Mouse (Mus musculus): Measurements from ENCODE around the gene Fcgrt. TPM values are rescaled to one million over a fixed set of nuclear protein-coding genes. Genes with fewer than 3 reads are reported as not detected.

Gene Fcgrt
- polyA plus RNA-seq, 1 experiment = 37.0 TPM

DNA sequence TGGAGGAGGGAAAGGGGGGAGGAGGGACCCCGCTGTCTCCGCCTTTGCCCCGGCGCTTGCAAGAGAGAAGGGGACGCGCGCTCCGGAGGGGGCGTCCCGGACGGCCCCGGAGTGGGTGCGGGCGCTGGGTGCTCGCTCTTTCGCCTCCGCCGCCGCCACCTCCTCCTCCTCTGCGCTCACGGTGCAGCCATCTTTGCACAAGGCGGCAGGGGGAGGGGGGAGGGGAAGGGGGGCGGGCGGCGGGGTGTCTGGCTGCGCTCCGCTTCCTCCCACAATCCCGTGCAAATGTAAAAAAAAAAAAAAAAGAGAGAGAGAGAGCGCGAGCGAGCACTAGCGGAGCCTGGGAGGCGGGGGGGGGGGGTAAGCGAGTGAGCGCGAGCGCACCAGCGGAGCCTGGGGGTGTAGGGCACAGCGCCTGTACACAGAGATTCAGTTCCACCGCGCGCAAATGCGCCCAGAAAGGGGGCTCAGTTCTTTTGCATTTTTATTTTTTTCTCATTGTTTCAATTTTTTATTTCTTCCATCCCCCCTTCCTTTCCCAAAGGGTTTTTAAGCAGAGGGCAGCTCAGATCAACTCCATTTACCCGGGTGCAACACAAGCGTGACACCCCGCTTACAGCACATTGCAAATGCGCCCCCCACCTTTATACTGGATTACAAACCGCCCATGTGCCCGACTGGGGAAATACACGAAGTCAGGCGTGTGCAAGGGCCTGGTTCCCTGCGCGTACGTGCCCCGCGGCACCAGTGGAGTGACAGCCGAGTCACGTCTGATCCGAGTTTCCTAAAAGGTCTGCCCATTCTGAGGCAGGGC lies 50.3 kb downstream of the Fcgrt start:
- peak overlapping the region; percentile 98 for H3K27ac ChIP-seq (ENCODE audit: insufficient read depth, low read length)

DNA sequence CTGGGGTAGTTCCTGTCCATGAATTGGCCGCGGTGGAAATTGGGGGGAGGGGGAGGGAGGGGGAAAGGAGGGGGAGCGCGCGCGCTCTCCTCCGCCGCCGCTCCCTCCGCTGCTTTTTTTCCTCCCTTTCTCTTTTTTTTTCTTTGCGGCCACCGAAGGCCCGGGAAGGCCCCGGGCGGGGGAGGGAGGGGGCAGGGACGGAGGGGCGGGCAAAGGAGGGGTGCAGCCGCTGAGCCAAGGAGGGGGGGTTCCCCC lies 50.9 kb downstream of the Fcgrt start, which contains the start of gene Prr12:
Gene Prr12, minus strand, starts transcription at position 20 of the 255 bp plus-strand sequence.
- Histone ChIP-seq H3K4me1 (ENCODE audit: control insufficient read depth, insufficient read depth, low read length) (no peaks in the 10 kb centered on the region), H3K27ac (ENCODE audit: insufficient read depth, low read length) (peak within 1 kb of the TSS; percentile 98), H3K4me3 (ENCODE audit: insufficient read depth, low read length) (peak within 1 kb of the TSS; percentile 47)
- TF ChIP-seq CTCF (IDR thresholded peaks at IDR 0.05; ENCODE audit: extremely low read depth, insufficient read depth, low read length) = no peak
- no peak for TF ChIP-seq POLR2A (IDR thresholded peaks at IDR 0.05; ENCODE audit: extremely low read depth, insufficient read depth, low read length)

More for the DNA sequence above, 50.3 kb downstream of the Fcgrt start:
- TF ChIP-seq POLR2A (IDR thresholded peaks at IDR 0.05; ENCODE audit: extremely low read depth, insufficient read depth, low read length) = peak; percentile 49; the same call in 1 of the 2 replicates
- TF ChIP-seq CTCF (IDR thresholded peaks at IDR 0.05; ENCODE audit: extremely low read depth, insufficient read depth, low read length) = no peak
- H3K4me1 ChIP-seq (ENCODE audit: control insufficient read depth, insufficient read depth, low read length) = no peaks in the 10 kb centered on the region
- H3K4me3 ChIP-seq (ENCODE audit: insufficient read depth, low read length) = peak overlapping the region; percentile 47

DNA sequence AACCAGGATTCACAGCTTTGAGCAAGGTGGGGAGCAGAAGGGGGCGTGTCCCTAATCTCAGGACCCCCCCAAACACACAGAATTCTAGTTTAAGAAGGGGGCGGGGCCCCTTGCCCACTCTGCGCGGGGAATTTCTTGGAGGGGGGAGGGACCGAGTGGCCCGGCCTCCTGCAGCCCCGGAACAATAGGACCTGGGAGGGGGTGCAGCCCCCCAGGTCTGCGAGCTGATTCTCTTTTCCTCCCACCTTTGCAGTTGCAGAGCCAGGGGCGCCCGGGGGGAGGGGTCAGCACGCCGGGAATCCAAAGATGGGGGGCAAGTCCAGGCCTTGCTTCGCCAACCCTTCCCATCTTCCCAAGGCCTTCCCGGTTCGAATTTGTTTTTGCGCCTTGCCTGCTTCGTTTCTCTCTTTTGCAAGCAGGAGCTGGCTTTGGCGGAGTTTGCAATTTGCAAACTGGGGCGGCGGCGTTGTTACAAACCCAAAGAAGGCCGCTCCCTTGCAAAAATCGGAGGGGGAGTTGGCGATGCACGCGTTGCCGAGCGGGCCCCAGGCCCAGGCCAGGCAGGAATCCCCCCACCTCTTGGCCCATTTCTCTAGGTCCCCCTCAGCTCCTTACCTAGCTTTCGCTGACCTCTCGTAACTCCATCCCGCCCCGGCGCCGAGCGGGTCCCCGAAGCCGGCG lies 51.3 kb downstream of the Fcgrt start:
- peak overlapping the region; percentile 47 for H3K4me3 ChIP-seq (ENCODE audit: insufficient read depth, low read length)
- TF ChIP-seq CTCF (IDR thresholded peaks at IDR 0.05; ENCODE audit: extremely low read depth, insufficient read depth, low read length) (no peak), POLR2A (IDR thresholded peaks at IDR 0.05; ENCODE audit: extremely low read depth, insufficient read depth, low read length) (no peak)
- no peaks in the 10 kb centered on the region for H3K4me1 ChIP-seq (ENCODE audit: control insufficient read depth, insufficient read depth, low read length)
- peak overlapping the region; percentile 90 for H3K27ac ChIP-seq (ENCODE audit: insufficient read depth, low read length)

DNA sequence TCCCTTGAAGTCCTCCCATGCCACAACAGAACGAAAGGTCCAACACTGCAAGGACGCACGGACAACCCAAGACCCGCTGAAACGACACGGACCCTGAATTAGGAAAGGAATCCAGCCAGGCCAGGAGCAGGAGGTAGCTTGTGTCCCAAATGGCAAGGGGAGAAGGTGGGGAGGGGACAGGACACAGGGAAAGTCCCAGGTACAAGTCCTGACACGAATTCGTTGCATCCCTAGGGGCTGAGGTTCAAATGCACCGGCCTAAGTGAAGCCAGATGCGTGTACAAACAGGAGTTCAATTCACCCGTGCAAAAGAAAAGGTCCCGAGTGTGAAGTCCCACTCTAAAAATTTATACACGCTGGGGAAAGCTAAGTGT lies 52.1 kb downstream of the Fcgrt start:
- TF ChIP-seq POLR2A (IDR thresholded peaks at IDR 0.05; ENCODE audit: extremely low read depth, insufficient read depth, low read length) (no peak), CTCF (IDR thresholded peaks at IDR 0.05; ENCODE audit: extremely low read depth, insufficient read depth, low read length) (no peak)
- H3K27ac ChIP-seq (ENCODE audit: insufficient read depth, low read length) = no peak overlapping the region
- peak overlapping the region; percentile 47 for H3K4me3 ChIP-seq (ENCODE audit: insufficient read depth, low read length)

DNA sequence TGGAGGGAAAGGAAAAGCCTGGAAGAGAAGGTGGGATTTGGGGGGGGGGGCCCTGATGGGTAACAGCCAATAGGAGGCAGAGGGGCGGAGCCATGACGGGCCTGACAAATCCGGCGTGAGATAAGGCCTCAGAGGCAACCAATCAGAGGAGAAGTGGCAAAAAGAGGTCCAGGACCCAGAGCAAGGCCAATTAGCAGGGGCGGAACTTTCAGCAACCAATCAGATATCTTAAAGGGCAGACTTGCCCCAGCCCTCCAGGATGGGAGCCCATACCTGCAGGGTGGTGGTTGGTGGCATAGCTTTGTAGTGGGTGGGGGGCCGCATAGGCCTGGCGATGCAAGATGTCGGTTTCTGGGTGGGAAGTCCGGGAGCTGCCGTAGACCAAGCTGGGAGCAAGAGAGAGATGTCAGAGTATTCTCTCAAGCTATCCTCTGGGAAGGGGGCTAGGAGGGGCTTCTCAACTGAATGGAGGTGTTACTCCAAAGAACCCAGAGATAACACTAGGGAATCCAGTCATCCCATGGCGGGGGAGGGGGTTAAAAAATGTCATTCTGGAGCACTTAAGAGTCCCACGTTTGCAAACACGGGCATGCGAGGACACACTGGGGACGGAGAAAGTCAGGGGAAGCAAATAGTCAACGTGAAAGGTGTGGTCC lies 52.6 kb downstream of the Fcgrt start:
- peak overlapping the region; percentile 47 for H3K4me3 ChIP-seq (ENCODE audit: insufficient read depth, low read length)
- no peak for TF ChIP-seq POLR2A (IDR thresholded peaks at IDR 0.05; ENCODE audit: extremely low read depth, insufficient read depth, low read length)
- no peak for TF ChIP-seq CTCF (IDR thresholded peaks at IDR 0.05; ENCODE audit: extremely low read depth, insufficient read depth, low read length)
- H3K27ac ChIP-seq (ENCODE audit: insufficient read depth, low read length) = no peak overlapping the region
- H3K4me1 ChIP-seq (ENCODE audit: control insufficient read depth, insufficient read depth, low read length) = no peaks in the 10 kb centered on the region

More for the DNA sequence above, 52.1 kb downstream of the Fcgrt start:
- no peaks in the 10 kb centered on the region for H3K4me1 ChIP-seq (ENCODE audit: control insufficient read depth, insufficient read depth, low read length)

DNA sequence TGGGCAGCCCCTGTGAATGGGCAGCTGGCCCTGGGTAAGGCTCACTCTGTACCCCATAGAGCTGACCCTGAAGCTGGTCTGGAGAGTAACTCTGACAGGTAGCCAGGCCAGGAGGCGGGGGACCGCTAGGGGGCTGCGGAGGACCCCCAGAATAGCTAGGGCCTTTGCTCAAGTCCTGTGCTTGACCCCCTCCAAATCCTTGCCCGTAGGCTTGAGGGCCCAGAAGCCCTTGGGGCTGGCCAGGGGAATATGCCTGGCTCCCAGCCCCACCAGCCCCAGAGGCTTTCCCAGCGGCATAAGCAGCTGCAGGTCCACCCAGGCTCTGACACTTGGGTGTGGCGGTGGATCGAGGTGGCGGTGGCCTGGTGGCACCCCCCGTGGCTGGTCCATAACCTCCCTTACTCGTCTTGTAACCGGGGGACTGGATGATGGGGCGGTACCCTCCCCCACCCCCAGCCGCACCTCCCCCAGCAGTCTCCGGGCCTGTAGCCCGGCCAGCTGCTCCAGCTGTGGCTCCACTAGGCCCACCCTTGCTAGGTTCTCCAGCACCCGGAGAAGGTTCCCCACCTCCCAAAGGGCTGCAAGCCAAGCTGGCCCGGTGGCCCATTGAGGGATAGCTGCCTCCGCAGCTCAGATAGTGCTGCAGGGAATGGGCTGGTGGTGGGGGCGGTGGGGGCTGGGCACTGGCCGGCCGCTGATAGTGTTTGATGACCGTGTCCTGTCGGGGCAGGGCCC lies 54.6 kb downstream of the Fcgrt start:
- Histone ChIP-seq H3K27ac (ENCODE audit: insufficient read depth, low read length) (no peak overlapping the region), H3K4me1 (ENCODE audit: control insufficient read depth, insufficient read depth, low read length) (no peaks in the 10 kb centered on the region), H3K4me3 (ENCODE audit: insufficient read depth, low read length) (no peak overlapping the region)
- TF ChIP-seq POLR2A (IDR thresholded peaks at IDR 0.05; ENCODE audit: extremely low read depth, insufficient read depth, low read length) = no peak
- TF ChIP-seq CTCF (IDR thresholded peaks at IDR 0.05; ENCODE audit: extremely low read depth, insufficient read depth, low read length) = no peak

DNA sequence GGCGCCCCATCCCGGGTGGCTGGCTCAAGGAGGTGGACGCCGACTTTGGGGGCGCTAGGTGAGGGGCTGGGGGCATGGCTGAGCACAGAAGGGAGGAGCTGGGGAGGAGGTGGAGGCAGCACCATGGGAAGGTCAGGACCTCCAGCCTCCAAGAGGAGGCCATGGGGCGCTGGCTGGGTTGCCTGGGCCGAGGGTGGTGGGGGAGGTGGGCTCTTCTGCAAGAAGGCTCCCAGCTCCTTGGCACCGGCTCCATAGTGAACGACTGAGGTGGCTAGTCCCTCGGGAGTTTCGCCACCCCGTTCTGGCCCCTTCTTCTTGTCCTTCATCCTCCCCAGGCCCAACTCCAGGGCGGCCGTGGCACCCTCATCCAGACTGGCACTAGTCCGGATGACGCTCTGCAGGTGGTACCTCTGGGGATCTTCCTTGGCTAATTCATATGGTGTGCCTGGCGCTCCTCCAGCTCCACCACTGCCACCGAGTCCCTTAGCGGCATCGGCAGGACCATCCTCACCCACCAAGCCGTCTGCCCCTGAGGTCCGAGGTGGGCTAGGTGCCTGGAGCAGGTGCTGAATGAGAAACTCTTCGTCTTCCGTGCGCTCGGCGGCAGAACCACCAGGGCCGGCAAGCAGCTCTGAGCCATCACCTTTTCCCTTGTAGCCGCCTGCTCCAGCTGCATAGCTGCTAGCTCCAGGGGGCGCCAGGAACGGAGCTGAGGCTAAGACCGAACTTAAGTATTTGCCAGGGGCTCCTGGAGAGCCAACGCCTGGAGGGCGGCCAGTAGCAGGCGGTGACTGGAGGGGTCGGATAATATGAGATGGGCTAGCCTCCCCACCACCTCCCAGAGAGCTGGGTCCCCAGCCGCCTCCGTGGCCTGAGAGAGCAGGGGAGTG lies 55.4 kb downstream of the Fcgrt start:
- H3K4me1 ChIP-seq (ENCODE audit: control insufficient read depth, insufficient read depth, low read length) = no peaks in the 10 kb centered on the region
- no peak overlapping the region for H3K4me3 ChIP-seq (ENCODE audit: insufficient read depth, low read length)
- no peak for TF ChIP-seq CTCF (IDR thresholded peaks at IDR 0.05; ENCODE audit: extremely low read depth, insufficient read depth, low read length)
- TF ChIP-seq POLR2A (IDR thresholded peaks at IDR 0.05; ENCODE audit: extremely low read depth, insufficient read depth, low read length) = no peak
- H3K27ac ChIP-seq (ENCODE audit: insufficient read depth, low read length) = no peak overlapping the region

DNA sequence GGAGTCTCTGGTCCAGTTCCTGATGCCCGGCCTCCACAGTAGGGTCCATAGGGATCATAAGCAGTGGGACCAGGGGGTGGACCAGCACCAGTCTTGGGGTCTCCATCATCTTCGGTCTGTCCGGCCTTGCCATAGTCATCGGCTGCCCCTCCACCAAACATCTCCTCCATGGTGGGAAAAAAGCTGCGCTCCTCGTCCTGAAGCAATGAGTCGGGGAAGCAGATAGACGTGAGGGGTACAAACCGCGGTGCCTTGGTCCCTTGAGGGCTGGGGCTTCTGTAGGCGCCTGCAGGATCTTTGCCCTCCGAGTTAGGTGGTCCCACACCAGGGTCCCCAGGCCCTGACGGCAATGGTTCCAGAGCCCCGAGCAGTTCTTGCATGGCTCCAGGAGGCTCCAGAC lies 56.2 kb downstream of the Fcgrt start:
- Histone ChIP-seq H3K4me1 (ENCODE audit: control insufficient read depth, insufficient read depth, low read length) (no peaks in the 10 kb centered on the region), H3K4me3 (ENCODE audit: insufficient read depth, low read length) (no peak overlapping the region), H3K27ac (ENCODE audit: insufficient read depth, low read length) (no peak overlapping the region)
- TF ChIP-seq POLR2A (IDR thresholded peaks at IDR 0.05; ENCODE audit: extremely low read depth, insufficient read depth, low read length) (no peak), CTCF (IDR thresholded peaks at IDR 0.05; ENCODE audit: extremely low read depth, insufficient read depth, low read length) (no peak)
